Mouse (Mus musculus) thymus, postnatal 0 days (tissue): ENCODE measurements at regions not wholly inside any gene's neighbourhood (a gene's known extent, or its start where the extent isn't known, plus 50 kb on each side); places are given as distances from the start of the nearest gene placed in this dataset.

Source experiments
- DNase-seq: peaks from one replicate; pipeline ENCODE4 v3.0.0-alpha.2; 2015; ENCODE audit warnings: low spot score

DNA sequence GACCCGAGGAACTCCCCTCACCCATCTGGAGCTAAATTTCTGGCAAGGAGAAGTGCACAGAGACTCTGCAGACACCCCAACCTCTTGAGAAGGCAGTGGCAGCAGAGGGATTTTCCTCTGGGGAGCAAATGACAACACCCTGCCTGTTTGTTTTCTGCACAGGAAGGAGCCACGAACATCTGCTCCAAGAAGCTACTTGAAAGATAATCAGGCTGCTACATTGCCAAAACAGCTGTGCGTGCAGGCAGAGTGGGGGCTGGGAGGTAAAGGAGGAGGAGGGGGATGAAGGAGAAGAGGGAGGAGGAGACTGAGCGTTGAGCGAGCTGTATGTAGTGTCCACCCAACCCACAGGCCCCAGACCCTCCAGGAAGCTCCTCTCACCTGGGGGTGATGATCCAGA is 149.0 kb downstream of the Rplp1 start:
- DNase-seq: peak; percentile 75

DNA sequence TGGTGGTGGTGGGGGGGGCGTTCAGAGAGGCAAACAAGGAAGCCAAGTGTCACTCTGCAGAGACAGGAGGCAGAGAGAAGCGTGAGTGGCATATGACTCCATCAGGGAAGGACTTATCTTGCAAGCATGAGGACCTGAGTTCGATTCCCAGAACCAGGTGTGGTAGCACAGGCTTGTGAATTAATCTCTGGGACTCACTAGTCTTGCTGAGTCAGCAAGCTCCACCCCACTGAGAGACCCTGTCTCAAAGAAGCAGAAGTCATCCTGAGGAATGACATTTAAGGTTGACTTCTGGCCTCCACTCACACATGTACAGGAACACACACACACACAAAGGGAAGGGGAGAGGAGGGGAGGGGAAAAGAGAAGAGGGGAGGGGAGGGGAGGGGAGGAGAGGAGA is 156.5 kb downstream of the Rplp1 start:
- DNase-seq: no peak

DNA sequence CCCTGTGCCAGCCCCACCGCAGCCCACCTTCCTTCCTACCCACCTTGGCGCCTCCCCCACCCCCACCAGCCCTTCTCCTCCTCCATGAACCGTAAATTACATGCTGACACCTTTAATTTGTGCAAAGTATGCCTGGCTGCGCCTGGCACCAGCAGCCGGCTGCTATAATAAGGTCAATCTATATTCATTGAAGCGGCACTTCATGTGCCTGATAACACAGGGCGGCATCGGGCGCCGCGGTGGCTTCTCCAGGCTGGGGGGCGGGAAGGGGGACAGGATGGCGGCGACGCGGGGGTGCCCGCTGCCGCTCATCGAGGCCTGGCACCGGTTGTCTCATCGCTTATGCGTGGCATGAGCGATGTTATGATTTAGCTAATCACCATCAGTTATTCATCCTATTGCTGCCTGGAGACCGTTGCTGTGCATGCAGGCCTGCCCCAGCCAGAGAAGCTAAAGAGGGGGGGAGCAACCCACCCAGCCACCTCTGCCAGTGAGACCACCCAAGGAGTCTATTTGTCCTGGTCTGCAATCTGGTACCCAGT is 157.5 kb downstream of the Rplp1 start:
- no peak for DNase-seq

DNA sequence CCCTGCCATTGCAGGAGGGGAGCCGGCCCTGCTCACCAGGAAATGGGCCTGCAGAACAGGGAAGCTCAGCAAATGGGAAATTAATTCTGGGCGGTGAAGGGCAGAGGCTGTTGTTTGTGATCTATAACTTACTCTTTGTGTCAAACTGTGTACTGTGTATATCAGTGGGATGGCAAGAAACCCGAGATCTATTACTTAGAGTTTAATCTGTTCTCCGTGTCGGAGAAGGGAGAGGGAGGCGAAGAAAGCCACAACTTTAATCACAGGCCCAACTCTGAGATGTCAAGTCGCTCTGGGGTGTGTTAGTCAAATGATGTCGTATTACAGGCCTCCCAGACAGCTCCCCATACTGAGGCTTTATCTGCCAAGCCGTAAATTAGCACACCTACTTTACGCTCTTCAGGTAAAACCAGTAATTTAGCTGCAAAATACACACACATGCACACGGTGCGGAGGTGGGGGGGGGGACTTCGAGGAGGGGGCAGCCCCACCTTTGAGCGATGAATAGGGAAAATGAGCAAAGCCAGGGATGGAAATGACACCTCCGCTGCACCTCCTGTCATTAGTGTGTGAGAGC is 158.0 kb downstream of the Rplp1 start:
- no peak for DNase-seq

- DNase-seq: no peak
Measured at GRCm38 (mm10) chr9:61755311-61755710, 159.0 kb downstream of the Rplp1 start.

- no peak for DNase-seq
Measured at GRCm38 (mm10) chr9:61753795-61754194, 160.5 kb downstream of the Rplp1 start.

GRCm38 (mm10) chr9:61749201-61749600 is 165.1 kb downstream of the Rplp1 start:
- no peak for DNase-seq

GRCm38 (mm10) chr9:61748416-61748815 is 165.9 kb downstream of the Rplp1 start:
- DNase-seq: no peak

- DNase-seq: no peak
Measured at GRCm38 (mm10) chr9:61746401-61746800, 167.9 kb downstream of the Rplp1 start.

GRCm38 (mm10) chr9:61745301-61745801 is 169.0 kb downstream of the Rplp1 start:
- no peak for DNase-seq

DNA sequence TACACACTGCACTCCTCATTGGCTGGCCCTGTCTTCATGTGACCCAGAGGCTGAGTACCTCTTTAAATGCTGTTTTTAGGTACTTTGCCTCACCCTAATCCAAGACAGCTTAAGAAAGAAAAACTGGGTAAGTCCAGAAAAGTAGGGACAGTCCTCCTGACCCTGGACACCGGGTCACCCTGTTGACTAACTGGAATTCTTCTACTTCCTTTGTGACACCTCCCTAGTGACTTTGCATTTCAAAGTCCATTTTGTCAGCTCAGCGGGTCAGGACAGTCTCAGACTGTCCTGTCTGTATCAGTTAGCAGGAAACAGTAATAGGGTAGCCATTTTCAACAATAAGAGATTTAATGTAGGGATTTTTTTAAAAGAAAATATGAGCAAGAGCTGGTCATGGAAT is 180.8 kb downstream of the Rplp1 start:
- no peak for DNase-seq

GRCm38 (mm10) chr9:61732747-61733146 is 181.6 kb downstream of the Rplp1 start:
- DNase-seq: no peak

GRCm38 (mm10) chr9:61728115-61728514 is 186.2 kb downstream of the Rplp1 start:
- no peak for DNase-seq

DNA sequence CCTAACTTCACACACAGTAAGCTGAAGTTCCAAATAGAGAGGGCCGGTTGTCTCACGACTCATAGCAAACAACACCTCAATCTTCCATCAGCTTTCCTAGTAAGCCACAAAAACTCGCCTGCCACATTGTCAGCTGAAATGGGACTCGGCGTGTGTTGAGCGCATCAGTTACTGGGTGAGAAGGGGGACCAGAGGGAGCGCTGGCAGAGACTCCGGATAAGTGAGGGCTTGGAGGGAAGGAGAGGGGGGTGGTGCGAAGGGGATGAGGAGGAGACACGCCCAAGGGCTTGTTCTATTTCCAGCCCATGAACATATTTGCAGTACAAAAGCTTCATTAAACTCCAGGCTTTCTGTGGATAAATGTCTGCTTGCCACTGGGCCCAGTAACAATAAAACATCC is 186.7 kb downstream of the Rplp1 start:
- DNase-seq: no peak

GRCm38 (mm10) chr9:61724070-61724469 is 190.3 kb downstream of the Rplp1 start:
- no peak for DNase-seq

DNA sequence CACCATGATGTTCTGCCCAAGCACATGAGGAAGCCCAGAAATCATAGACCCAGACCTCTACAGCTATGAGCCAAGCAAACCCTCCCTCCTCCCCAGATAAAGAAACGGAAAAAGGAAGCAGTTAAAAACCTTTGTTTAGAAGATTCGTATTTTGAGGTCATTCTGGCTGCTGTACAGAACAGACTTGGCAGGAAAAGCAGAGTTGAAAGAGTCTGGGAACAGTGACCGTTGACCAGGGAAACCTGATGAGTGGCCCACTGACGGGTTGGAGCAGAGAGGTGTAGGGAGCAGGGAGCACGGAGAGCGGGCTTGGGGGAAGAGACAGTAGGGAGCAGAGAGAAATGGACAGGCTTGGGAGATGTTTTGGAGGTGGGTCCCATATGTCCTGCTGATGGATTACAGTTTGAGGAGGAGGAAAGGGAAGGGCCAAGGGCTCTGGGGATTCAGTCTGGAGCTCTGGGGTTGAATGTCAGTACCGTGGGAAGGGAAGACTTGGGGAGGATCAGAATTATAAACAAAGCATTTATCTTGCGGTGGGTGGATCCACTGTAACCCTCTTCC is 191.2 kb downstream of the Rplp1 start:
- no peak for DNase-seq

DNA sequence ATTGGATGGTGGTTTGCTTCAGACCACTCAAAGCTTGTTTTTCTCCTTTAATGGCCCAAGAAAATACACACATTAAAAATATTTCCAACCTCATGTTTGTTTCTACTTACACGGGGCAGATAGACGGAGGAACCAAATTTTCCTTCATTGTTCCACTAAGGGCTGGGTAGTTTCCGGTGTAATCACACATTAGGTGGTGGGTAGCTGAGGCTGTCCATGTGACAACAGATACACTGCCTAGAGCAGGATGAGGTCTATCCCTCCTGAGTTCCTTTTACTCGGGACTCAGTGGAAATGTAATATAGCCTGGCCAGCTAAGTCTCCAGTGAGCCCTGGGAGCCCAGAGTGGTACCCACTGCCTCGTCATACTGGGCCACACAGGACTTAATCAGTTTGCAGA is 192.5 kb downstream of the Rplp1 start:
- no peak for DNase-seq

GRCm38 (mm10) chr9:61721071-61721470 is 193.3 kb downstream of the Rplp1 start:
- DNase-seq: no peak

GRCm38 (mm10) chr9:61720206-61720605 is 194.1 kb downstream of the Rplp1 start:
- DNase-seq: peak; percentile 24

DNA sequence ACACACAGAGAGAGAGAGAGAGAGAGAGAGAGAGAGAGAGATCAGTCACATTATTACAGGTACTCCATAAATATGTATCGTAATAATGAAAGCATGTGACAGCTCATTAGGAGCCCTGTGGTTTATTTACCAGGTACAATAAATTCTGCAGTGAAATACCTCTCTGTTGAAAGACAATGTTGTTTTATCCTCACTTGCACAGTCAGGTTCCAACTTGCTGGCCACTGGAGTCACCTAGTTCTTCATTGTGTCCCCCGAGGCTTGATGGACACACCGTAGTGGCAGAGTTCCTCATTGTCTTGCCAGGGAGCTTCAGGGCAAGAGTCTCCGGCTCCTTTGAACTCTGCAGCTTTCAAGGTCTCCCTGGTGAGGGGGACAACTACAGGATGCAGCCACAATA is 197.6 kb downstream of the Rplp1 start:
- DNase-seq: no peak

GRCm38 (mm10) chr9:61714331-61715035 is 199.9 kb downstream of the Rplp1 start:
- DNase-seq: no peak

GRCm38 (mm10) chr9:61713806-61714205 is 200.5 kb downstream of the Rplp1 start:
- DNase-seq: no peak

GRCm38 (mm10) chr9:61711296-61711695 is 203.0 kb downstream of the Rplp1 start:
- no peak for DNase-seq
